Mouse (Mus musculus): ENCODE measurements around the gene Ube2l6.
"Not testable (repeated sequence)": the region's sequence is repeated elsewhere in the genome, so short reads cannot be mapped to it uniquely, and the experiment has no call there.

Ube2l6 gene

DNA sequence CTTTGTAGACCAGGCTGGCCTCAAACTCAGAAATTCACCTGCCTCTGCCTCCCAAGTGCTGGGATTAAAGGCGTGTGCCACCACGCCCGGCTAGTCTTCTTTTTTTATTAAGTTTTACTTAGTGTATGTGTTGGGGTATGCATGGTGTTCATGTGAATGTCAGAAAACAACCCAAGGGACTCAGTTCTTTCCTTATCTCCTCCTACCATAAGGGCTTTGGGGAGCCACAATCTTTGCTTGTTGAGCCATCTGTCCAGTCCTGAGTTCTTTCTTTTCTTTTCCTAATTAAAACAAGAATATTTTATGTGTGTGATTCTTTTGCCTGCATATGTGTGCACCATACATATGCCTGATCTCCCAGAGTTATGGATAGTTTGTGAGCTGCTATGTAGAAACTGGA, 5.5 kb upstream of the Ube2l6 start:
- no peak for DNase-seq (ENCODE audit: low spot score in 2 of 2)

- DNase-seq (ENCODE audit: low spot score in 2 of 2): no peak
Observed at GRCm38 (mm10) chr2:84793871-84794270, 4.8 kb upstream of the Ube2l6 start.

DNA sequence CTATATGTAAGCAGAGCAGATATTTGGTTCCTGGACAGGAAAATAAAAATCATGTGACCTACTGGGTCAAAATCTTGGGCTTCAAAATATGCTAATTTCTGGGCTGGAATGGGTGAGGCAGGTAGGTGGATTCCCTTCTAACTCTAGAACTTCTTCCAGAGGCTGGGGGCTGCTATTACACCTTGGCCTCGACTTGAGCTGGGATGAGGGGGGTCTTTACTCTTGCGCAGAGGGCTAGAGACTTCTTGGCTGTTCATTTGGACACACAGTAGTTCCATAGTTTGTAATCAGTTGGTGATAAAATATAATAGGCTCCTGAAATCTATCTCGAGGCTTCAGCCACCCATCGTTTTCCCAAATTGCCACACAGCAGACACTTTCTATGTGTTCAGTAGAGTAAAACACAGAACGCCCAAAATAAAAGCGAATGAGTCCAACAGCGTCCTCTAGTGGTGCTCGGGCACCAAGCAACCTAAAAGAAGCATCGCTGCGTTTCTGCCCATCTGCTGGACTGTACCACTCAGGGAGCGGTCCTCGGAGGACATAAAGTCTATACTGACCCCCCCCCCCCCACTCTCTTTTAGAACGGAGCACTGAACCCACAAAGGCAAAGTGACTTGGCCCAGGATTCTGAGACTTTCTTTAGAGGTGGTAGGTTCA, 665 bp upstream of the Ube2l6 start:
- peak; percentile 89 to 90 for DNase-seq (ENCODE audit: low spot score in 2 of 2)

DNA sequence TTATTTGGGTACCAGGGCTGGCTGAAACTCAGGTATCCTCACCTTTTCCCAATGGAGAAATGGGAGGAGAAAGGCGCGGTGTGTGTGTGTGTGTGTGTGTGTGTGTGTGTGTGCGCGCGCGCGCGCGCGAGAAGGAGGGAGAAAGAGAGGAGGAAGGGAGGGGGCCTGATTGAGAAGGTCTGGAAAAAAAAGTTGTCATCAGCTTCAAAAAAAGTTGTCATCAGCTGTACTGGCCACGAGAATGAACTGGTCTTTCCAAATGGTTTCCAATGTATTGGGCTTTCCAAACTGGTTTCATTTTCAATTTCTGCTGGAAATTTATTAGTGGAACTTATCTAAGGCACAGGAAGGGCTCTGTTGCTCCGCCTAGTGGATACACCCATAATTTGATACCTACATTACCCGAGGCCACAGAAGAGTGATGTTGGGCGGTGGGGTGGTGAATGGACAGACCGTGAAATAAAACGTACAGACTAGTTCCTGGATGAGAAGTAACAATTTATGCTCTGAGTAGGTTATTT, 473 bp downstream of the Ube2l6 start:
- DNase-seq (ENCODE audit: low spot score in 2 of 2): peak; percentile 61

GRCm38 (mm10) chr2:84800304-84800703, 1.7 kb downstream of the Ube2l6 start:
- DNase-seq (ENCODE audit: low spot score in 2 of 2): no peak

DNA sequence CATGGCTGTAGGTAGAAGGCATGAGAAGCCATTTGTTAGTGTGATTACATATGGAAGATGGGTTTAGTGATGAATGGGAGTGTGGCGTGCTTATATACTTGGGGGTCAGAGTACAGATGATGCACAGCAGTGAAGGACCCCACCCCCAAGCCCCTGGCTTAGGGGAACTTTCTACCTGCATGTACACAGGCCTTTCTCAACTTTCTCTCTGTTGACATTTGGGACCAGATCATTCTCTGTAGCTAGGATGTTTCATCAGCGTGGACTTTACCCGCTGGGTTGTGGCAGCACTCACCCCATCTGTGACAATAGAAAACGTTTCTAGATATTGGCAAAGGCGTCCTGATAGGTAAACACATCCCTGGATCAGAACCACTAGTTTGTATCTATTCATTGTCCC, 2.6 kb downstream of the Ube2l6 start:
- DNase-seq (ENCODE audit: low spot score in 2 of 2): not testable (repeated sequence)

GRCm38 (mm10) chr2:84803963-84804362, 5.3 kb downstream of the Ube2l6 start:
- DNase-seq (ENCODE audit: low spot score in 2 of 2): no peak

DNA sequence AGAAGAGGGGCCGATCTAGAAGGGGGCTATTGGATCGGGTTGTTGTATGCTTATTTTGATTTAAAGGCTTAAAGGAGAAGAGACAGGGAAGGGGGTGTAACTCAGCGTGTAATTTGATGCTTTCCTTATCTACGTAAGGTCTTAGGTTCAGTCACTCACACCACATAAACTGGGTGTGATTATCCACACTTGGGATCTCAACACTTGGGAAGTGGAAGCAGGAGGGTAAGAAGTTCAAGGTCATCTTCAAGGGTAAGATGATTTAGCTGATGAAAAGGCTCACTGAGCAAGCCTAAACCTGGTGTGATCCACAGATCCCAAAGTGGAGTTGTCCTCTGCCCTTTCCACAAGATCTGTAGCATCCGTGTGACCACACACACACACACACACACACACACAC, 7.9 kb downstream of the Ube2l6 start:
- DNase-seq (ENCODE audit: low spot score in 2 of 2): no peak

DNA sequence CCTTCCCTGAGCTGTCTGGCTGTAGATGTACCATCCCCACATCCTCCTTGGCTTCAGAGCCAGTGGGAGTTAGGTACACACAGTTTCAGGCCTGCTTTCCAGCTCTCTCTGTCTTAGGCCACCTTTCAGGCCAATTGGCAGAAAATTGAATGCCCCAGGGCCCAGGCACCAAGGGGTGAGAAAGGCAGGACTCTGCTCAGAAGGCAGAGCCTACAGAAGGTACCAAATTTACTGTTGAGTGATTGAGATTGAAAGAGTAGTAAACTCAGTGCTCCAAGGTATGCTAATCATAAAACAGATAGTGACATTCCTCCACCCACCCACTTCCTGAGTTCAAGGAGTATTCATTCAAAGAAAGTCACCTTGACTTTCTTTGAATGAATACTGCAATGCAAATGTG, 10.7 kb downstream of the Ube2l6 start:
- DNase-seq (ENCODE audit: low spot score in 2 of 2): no peak

GRCm38 (mm10) chr2:84810526-84810885, 11.9 kb downstream of the Ube2l6 start:
- DNase-seq (ENCODE audit: low spot score in 2 of 2): no peak

- peak; percentile 87 to 91 for DNase-seq (ENCODE audit: low spot score in 2 of 2)
Observed at GRCm38 (mm10) chr2:84810886-84811577, 12.4 kb downstream of the Ube2l6 start.

- no peak for DNase-seq (ENCODE audit: low spot score in 2 of 2)
Observed at GRCm38 (mm10) chr2:84811880-84812279, 13.3 kb downstream of the Ube2l6 start.

GRCm38 (mm10) chr2:84812676-84813075, 14.0 kb downstream of the Ube2l6 start:
- no peak for DNase-seq (ENCODE audit: low spot score in 2 of 2)

- DNase-seq (ENCODE audit: low spot score in 2 of 2): no peak
Observed at GRCm38 (mm10) chr2:84819861-84820260, 21.2 kb downstream of the Ube2l6 start.

DNA sequence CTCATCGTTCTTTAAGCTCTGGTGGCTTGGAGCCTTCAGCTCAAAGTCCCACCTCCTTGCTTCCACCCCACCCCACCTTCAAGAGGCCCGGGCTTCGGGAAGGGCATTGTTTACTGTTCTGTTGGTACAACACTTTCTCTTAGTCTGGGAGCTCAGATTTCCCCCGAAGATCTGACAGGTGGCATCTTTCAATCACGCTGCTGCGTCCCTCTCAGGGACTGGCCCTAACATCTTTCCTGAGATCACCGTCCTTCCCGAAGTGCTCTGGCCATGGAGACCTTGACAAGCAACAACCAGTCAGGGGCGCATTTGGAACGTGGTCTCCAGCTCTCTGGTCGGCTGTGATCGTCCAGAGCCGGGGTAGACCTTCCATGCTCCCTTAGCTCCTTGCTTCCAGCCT, 23.9 kb downstream of the Ube2l6 start, which contains the start of gene Smtnl1:
Smtnl1 (minus strand) TSS at position 101 of the 400 bp plus-strand sequence.
- DNase-seq (ENCODE audit: low spot score in 2 of 2): no peak

DNA sequence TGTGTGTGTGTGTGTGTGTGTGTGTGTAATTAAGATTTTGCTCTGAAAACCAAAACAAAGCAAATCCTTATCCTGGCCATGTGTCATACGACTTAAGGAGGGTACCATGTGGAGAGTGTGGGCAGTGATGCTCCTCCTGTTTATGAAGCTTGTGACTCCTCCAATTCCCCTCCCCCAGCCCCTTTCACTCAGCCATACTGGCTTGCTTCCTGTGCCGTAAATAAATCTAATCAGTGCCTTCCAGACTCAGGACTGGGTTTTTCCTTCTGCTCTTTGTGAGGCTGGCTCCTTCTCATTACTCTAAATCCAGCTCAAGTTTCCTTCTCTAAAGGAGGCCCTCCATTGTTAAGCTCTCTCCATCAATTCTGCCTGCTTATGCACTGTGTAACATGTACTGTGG, 24.6 kb downstream of the Ube2l6 start:
- peak in 1 of 2 experiments; percentile 39 for DNase-seq (ENCODE audit: low spot score in 2 of 2)

GRCm38 (mm10) chr2:84826488-84827282, 28.1 kb downstream of the Ube2l6 start, which contains the start of gene Timm10:
Gene Timm10, plus strand, starts transcription at chr2:84826997.
- peak; percentile 94 to 97 for DNase-seq (ENCODE audit: low spot score in 2 of 2)

DNA sequence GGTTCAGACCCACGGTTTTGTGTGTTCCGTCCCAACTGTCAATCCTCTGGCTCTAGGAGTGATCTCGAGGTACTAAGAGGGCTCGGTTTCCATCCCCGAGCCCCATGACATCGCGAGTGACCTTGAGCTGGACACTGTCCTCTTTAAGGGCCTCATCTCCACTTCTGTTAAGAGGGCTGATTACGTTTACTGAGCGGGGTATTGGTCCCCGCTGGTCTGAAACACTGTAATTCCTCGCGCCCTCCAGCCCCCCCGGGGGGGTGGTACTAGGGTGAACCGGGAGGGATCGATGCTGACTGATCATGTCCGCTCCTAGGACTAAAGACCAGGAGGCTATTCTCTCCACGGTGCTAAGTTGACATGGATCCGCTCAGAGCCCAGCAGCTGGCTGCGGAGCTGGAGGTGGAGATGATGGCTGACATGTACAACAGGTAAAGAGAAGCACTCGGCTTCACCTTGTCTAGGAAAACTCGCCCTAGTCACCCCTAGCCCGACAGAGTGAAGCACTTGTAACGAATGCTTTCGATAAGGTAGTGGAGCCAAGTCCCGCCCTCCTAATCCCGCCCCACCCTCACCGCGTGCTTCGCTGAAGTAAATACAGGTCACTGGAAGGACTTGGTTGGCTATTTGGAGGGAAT, 28.8 kb downstream of the Ube2l6 start:
- no peak for DNase-seq (ENCODE audit: low spot score in 2 of 2)

GRCm38 (mm10) chr2:84831666-84832391, 33.2 kb downstream of the Ube2l6 start:
- DNase-seq (ENCODE audit: low spot score in 2 of 2): peak; percentile 90 to 91

GRCm38 (mm10) chr2:84837107-84837506, 38.5 kb downstream of the Ube2l6 start:
- DNase-seq (ENCODE audit: low spot score in 2 of 2): no peak

Data from right cerebral cortex, postnatal 10 days (tissue).